Mouse (Mus musculus): Measurements from ENCODE around the gene U2af2.
A peak's percentile ranks its signal among the peaks of the same experiment; 100 is the strongest.

U2af2 gene

GRCm38 (mm10) chr7:5125549-5126406 lies 63.8 kb downstream of the U2af2 start, which contains the start of gene Rasl2-9:
Gene Rasl2-9, minus strand, starts transcription at chr7:5125950.
- peak; percentile 86 for DNase-seq
